Mouse (Mus musculus): ENCODE measurements around the gene Stac2.

DNA sequence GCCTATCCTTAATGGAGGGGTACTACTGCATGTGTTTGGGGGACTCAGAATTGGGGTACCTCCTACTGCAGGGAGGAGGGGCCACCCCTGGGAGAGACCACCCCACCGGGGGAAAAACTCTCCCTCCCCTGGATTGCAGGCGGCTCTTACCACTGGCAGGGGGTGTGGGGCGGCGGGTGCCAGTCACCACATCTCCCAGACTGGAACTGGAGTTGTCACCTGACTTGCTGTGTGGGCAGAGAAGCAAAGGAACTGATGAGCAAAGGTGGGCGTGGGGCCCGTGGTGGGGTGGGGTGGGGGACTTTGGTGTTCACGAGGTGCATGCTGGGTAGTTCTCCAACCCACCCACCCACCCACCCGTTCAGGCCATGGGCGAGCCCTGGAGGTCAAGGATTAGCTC lies 41.5 kb downstream of the Stac2 start:
- no peak for TF ChIP-seq CTCF (IDR thresholded peaks at IDR 0.05; ENCODE audit: control insufficient read depth, insufficient read depth, insufficient replicate concordance, low read depth, low read length)
- TF ChIP-seq POLR2A (IDR thresholded peaks at IDR 0.05; ENCODE audit: control insufficient read depth, low read depth, low read length), result no peak
